Comparison of ENCODE assay signal across 8 mouse cellular contexts in the genomic region with DNA sequence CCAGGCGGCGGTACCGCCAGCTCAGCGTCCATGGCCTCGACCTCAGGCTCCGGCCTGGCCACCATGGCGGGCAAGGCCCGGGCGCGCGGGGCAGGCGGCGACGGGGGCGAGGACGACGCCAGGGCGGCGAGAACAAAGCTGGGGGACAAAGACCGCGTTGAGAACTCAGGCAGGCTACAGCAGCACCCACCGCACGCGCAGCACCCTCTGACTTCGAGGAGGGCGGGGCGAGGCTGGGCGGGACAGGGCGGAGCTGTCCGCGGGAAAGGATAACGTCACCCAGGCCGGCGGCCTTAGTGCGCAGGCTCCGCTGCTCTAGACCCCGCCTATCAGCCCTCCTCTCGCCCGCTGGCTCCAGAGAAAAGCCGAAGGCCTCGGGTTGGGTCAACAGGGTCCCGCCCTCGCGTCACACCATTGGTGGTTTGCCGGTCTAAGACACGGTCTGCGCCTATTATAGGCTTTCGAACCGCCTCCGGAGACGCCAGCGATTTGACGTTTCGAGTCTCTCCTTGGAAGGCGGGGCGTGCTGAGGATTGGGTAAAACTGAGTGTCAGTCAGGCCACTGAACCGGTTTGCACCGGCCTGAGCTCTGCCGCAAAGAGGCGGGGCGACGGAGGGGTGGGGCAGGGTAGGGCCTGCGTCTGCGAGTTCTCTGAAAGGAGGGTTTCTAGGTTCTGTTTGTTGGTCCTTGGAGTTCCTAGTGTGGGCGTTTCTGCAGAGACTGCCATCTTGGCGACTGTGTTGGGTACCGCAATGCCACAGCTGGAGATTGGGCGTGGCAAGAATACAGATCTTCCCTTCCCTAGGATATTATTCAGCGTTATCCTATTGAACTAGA. TPM values are rescaled to one million over a fixed set of nuclear protein-coding genes. Genes with fewer than 3 reads are reported as not detected.
DNase-seq lines count a peak whose midpoint lies in the region; ATAC-seq lines count a peak whose summit lies in the region.

A gene (minus strand): TSS at position 235 of the 838 bp plus-strand sequence.

- WGBS in hindbrain, embryonic 12.5 days: under 1% methylated on average over 69 of the region's 69 CpGs

- H3K9me3 ChIP-seq in hindbrain, embryonic 12.5 days (replicated peaks): no peaks in the 10 kb centered on the region

- peak within 1 kb of the TSS; percentile 99 for H3K4me3 ChIP-seq in hindbrain, embryonic 12.5 days

- peak within 1 kb of the TSS; percentile 71 for H3K4me2 ChIP-seq in hindbrain, embryonic 12.5 days (replicated peaks)

- H3K36me3 ChIP-seq in hindbrain, embryonic 12.5 days: peaks cover 5% of the 10 kb centered on the region; the same call in 1 of the 2 replicates

- H3K9ac ChIP-seq in hindbrain, embryonic 12.5 days: peak within 1 kb of the TSS; percentile 99

- peak; percentile 100 for DNase-seq in NIH3T3 (ENCODE audit: low read depth)
- peak; percentile 99 for DNase-seq in cerebellum, postnatal 10 days
- peak; percentile 100 for DNase-seq in frontal cortex, postnatal 10 days (ENCODE audit: low spot score in 2 of 2)
- peak; percentile 100 for DNase-seq in layer of hippocampus, postnatal 14 days (ENCODE audit: low spot score in 2 of 2)
- DNase-seq in lung, postnatal 14 days: peak; percentile 99
- DNase-seq in retina, adult 2 months (ENCODE audit: low read depth, low spot score): peak; percentile 96
- peak; percentile 98 to 100 for DNase-seq in thymus, postnatal 36 days

- peaks cover 33% of the 10 kb centered on the region for H3K4me1 ChIP-seq in hindbrain, embryonic 12.5 days

- H3K27ac ChIP-seq in hindbrain, embryonic 12.5 days: peak within 1 kb of the TSS; percentile 99

- no peaks in the 10 kb centered on the region for H3K27me3 ChIP-seq in hindbrain, embryonic 12.5 days

- ATAC-seq in hindbrain, embryonic 12.5 days (ENCODE audit: low FRiP score): peak; percentile 98

RNA-seq across cellular contexts. Expression of the gene that starts here (rescaled TPM):
- 344 and 354 TPM in 2 replicates for polyA plus RNA-seq in hindbrain, embryonic 12.5 days (2016; fragmentation: Nextera tagmentation; extraction: Ambion mirVana)
- total RNA-seq in layer of hippocampus, postnatal 14 days (2021): 100 to 1,000 TPM; 319 to 320 TPM

Comparison
In these comparisons a context has a peak if more than half of its experiments do, and no peak if none do; other contexts are left out.
1. Peak in every context shown above with its lines: DNase-seq, ATAC-seq, H3K4me3 ChIP-seq and H3K27ac ChIP-seq.